Mouse (Mus musculus) MEL (cell line): ENCODE results near the gene Rpl14. TPM values are rescaled to one million over a fixed set of nuclear protein-coding genes. Genes with fewer than 3 reads are reported as not detected.

Source experiments
- DNase-seq: peaks from one replicate; pipeline ENCODE4 v3.0.0; 2011; ENCODE audit warnings: low read depth, low spot score
- H3K27ac ChIP-seq: 2 replicates; pipeline ENCODE4 v1.5.1; 2012; ENCODE audit warnings: low read depth, mild to moderate bottlenecking, control low read depth, low read length, moderate library complexity; ENCODE audit not compliant: control insufficient read depth
- H3K27me3 ChIP-seq, 2 experiments: fragments of 150-350 bp in 1 of 2; sonication (generic) in 1 of 2; 2 replicates each; pipeline ENCODE4 v1.6.1; 2012; ENCODE audit warnings: low read length in 2 of 2, mild to moderate bottlenecking in 2 of 2, improper control_type of control experiment in 1 of 2, moderate library complexity in 1 of 2; ENCODE audit not compliant: insufficient read depth in 2 of 2, control insufficient read depth in 1 of 2
- H3K36me3 ChIP-seq, 2 experiments: 2 replicates each; pipeline ENCODE4 v1.6.1; 2012 to 2014; ENCODE audit warnings: low read length in 2 of 2, improper control_type of control experiment in 1 of 2, inconsistent platforms in 1 of 2, mild to moderate bottlenecking in 1 of 2; ENCODE audit not compliant: insufficient read depth in 2 of 2, control insufficient read depth in 1 of 2
- H3K4me1 ChIP-seq, 2 experiments: fragments of 150-350 bp in 1 of 2; sonication (generic) in 1 of 2; 2 replicates each; pipeline ENCODE4 v1.6.1; 2012; ENCODE audit warnings: low read length in 2 of 2, improper control_type of control experiment in 1 of 2, mild to moderate bottlenecking in 1 of 2; ENCODE audit not compliant: insufficient read depth in 2 of 2, control insufficient read depth in 1 of 2
- H3K4me3 ChIP-seq, 2 experiments: fragments of 150-350 bp in 1 of 2; sonication (generic) in 1 of 2; 2 replicates each; pipeline ENCODE4 v1.5.1; 2012; ENCODE audit warnings: low read depth in 2 of 2, low read length in 2 of 2, mild to moderate bottlenecking in 2 of 2, moderate library complexity in 2 of 2, control low read depth in 1 of 2, improper control_type of control experiment in 1 of 2; ENCODE audit not compliant: control insufficient read depth in 1 of 2, insufficient read depth in 1 of 2
- H3K79me2 ChIP-seq: 2 replicates; pipeline ENCODE4 v1.6.1; 2012; ENCODE audit warnings: mild to moderate bottlenecking, low read length, moderate library complexity; ENCODE audit not compliant: control insufficient read depth, poor library complexity, insufficient read depth
- H3K9ac ChIP-seq: 2 replicates; pipeline ENCODE4 v1.6.1; 2012; ENCODE audit warnings: low read depth, mild to moderate bottlenecking, control low read depth, low read length, moderate library complexity; ENCODE audit not compliant: control insufficient read depth, poor library complexity, severe bottlenecking
- H3K9me3 ChIP-seq: fragments of 150-350 bp; sonication (generic); replicated peaks from 2 replicates; pipeline ENCODE4 v1.6.1; 2012; ENCODE audit warnings: mild to moderate bottlenecking, low read length, improper control_type of control experiment, moderate library complexity; ENCODE audit not compliant: insufficient read depth
- CHD1 ChIP-seq: IDR thresholded peaks from 2 replicates; pipeline ENCODE4 v1.6.1; 2012; ENCODE audit warnings: low read depth, mild to moderate bottlenecking, inconsistent platforms, low read length, improper control_type of control experiment
- CTCF ChIP-seq, 3 experiments: IDR thresholded peaks in 2 of 3; conservative IDR thresholded peaks in 1 of 3; 2 replicates each; pipeline ENCODE4 v1.5.1; 2011 to 2012; ENCODE audit warnings: low read length in 3 of 3, low read depth in 2 of 3, mild to moderate bottlenecking in 2 of 3, improper control_type of control experiment in 1 of 3, inconsistent platforms in 1 of 3, mixed read lengths in 1 of 3, moderate library complexity in 1 of 3; ENCODE audit not compliant: control insufficient read depth in 1 of 3, insufficient read depth in 1 of 3, poor library complexity in 1 of 3, severe bottlenecking in 1 of 3
- EP300 ChIP-seq, 2 experiments: IDR thresholded peaks; 2 replicates each; pipeline ENCODE4 v1.6.1; 2011; ENCODE audit warnings: improper control_type of control experiment in 2 of 2, low read length in 2 of 2, low read depth in 1 of 2, mild to moderate bottlenecking in 1 of 2
- GABPA ChIP-seq: IDR thresholded peaks from 2 replicates; pipeline ENCODE4 v1.6.1; 2012; ENCODE audit warnings: low read depth, mild to moderate bottlenecking, inconsistent platforms, low read length, improper control_type of control experiment, moderate library complexity
- GATA1 ChIP-seq: IDR thresholded peaks from 2 replicates; pipeline ENCODE4 v1.6.1; 2011; ENCODE audit warnings: low read depth, low read length, improper control_type of control experiment
- MAFK ChIP-seq: IDR thresholded peaks from 2 replicates; pipeline ENCODE4 v1.6.1; 2011; ENCODE audit warnings: low read depth, mild to moderate bottlenecking, low read length, improper control_type of control experiment, borderline replicate concordance
- MAX ChIP-seq: IDR thresholded peaks from 2 replicates; pipeline ENCODE4 v1.6.1; 2011; ENCODE audit warnings: low read length, improper control_type of control experiment
- MYB ChIP-seq: IDR thresholded peaks from 2 replicates; pipeline ENCODE4 v1.6.1; 2011; ENCODE audit warnings: mild to moderate bottlenecking, low read depth, low read length, improper control_type of control experiment
- NELFE ChIP-seq: IDR thresholded peaks from 2 replicates; pipeline ENCODE4 v1.6.1; 2011; ENCODE audit warnings: low read depth, low read length, improper control_type of control experiment
- NRF1 ChIP-seq: IDR thresholded peaks from 2 replicates; pipeline ENCODE4 v1.6.1; 2014; ENCODE audit warnings: low read depth, mild to moderate bottlenecking, inconsistent platforms, low read length, improper control_type of control experiment, moderate library complexity; ENCODE audit not compliant: poor library complexity, insufficient read depth, severe bottlenecking
- POLR2AphosphoS2 ChIP-seq: IDR thresholded peaks from 2 replicates; pipeline ENCODE4 v1.6.1; 2011; ENCODE audit warnings: low read length, improper control_type of control experiment
- POLR2AphosphoS5 ChIP-seq: IDR thresholded peaks from 2 replicates; pipeline ENCODE4 v1.6.1; 2012; ENCODE audit warnings: low read depth, borderline replicate concordance, mild to moderate bottlenecking, inconsistent platforms, low read length, moderate library complexity, mixed read lengths
- RAD21 ChIP-seq: IDR thresholded peaks from 2 replicates; pipeline ENCODE4 v1.6.1; 2011; ENCODE audit warnings: mild to moderate bottlenecking, low read depth, low read length, improper control_type of control experiment
- RCOR1 ChIP-seq: IDR thresholded peaks from 2 replicates; pipeline ENCODE4 v1.6.1; 2012; ENCODE audit warnings: low read depth, mild to moderate bottlenecking, inconsistent platforms, low read length, improper control_type of control experiment
- SIN3A ChIP-seq: IDR thresholded peaks from 2 replicates; pipeline ENCODE4 v1.6.1; 2012; ENCODE audit warnings: low read length, improper control_type of control experiment, inconsistent platforms
- TBP ChIP-seq: IDR thresholded peaks from 2 replicates; pipeline ENCODE4 v1.8.0; 2011; ENCODE audit warnings: low read depth, low read length, improper control_type of control experiment
- TCF12 ChIP-seq: IDR thresholded peaks from 2 replicates; pipeline ENCODE4 v1.6.1; 2014; ENCODE audit warnings: low read depth, mild to moderate bottlenecking, inconsistent platforms, low read length, improper control_type of control experiment, moderate library complexity
- UBTF ChIP-seq: IDR thresholded peaks from 2 replicates; pipeline ENCODE4 v1.6.1; 2012; ENCODE audit warnings: low read depth, mild to moderate bottlenecking, inconsistent platforms, low read length, improper control_type of control experiment, moderate library complexity, borderline replicate concordance; ENCODE audit not compliant: insufficient read depth
- USF2 ChIP-seq, 2 experiments: IDR thresholded peaks; 2 replicates each; pipeline ENCODE4 v1.6.1; 2011 to 2012; ENCODE audit warnings: improper control_type of control experiment in 2 of 2, low read length in 2 of 2, borderline replicate concordance in 1 of 2, inconsistent platforms in 1 of 2, low read depth in 1 of 2, mild to moderate bottlenecking in 1 of 2; ENCODE audit not compliant: insufficient read depth in 1 of 2
- polyA plus RNA-seq, 2 experiments: library from polyadenylated mRNA; stranded (reverse) in 1 of 2; unstranded in 1 of 2; fragments of >175 nt in 1 of 2; fragments of >200 nt in 1 of 2; gene quantifications; 2 replicates each; pipeline versions ENCODE4 v1.2.1 to v1.2.4; 2012; ENCODE audit warnings: low replicate concordance in 2 of 2, low read depth in 1 of 2; ENCODE audit not compliant: insufficient read length in 2 of 2, insufficient read depth in 1 of 2, missing spikeins in 1 of 2
- total RNA-seq: library from RNA; depleted of rRNA; stranded (reverse); fragments of 300-350 nt; gene quantifications from 2 replicates; pipeline ENCODE4 v1.2.3, GENCODE M21; 2012

Rpl14 gene
- total and polyA plus RNA-seq, 3 experiments: 502 to 1,607 TPM; not detected in 1

DNA sequence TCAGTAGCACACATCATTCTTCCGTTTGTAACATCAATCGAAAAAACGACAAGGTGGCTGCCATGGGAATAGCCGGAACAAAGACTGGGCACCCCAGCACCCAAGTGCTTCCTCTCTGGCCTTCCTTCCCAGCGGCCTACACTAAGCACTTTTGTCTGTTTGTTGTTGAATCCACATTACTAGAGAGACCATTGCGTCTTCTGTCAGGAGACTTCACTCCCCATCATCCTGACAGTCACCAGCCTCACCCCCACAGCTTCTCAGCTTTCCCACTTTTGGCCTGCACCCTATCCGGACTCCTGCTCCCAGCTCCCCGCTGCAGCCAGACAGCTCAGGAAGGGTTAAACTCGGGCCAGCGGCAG, 48.1 kb downstream of the Rpl14 start:
- H3K36me3 ChIP-seq: no peaks in the 10 kb centered on the region
- TF ChIP-seq TCF12: no peak
- TF ChIP-seq MAX: no peak
- TF ChIP-seq NELFE: no peak
- TF ChIP-seq CTCF (IDR thresholded peaks at IDR 0.05 in 2 of 3, conservative IDR thresholded peaks at IDR 0.05 in 1 of 3; ENCODE audit: control insufficient read depth in 1 of 3, insufficient read depth in 1 of 3, low read depth in 2 of 3, low read length in 3 of 3, poor library complexity in 1 of 3, severe bottlenecking in 1 of 3): no peak
- no peak for TF ChIP-seq POLR2AphosphoS2
- TF ChIP-seq EP300 (IDR thresholded peaks at IDR 0.05; ENCODE audit: low read depth in 1 of 2, low read length in 2 of 2): no peak
- TF ChIP-seq TBP: no peak
- no peak for TF ChIP-seq GATA1
- TF ChIP-seq POLR2AphosphoS5: no peak
- TF ChIP-seq CHD1: no peak
- no peak for TF ChIP-seq RCOR1
- no peak for TF ChIP-seq SIN3A
- no peak for TF ChIP-seq RAD21
- no peak for TF ChIP-seq MYB
- no peak overlapping the region for H3K9ac ChIP-seq
- H3K9me3 ChIP-seq: no peaks in the 10 kb centered on the region
- H3K27me3 ChIP-seq: peaks cover 0 to 1% of the 10 kb centered on the region in 2 experiments; a peak in 1 of 4 replicates
- no peak overlapping the region for H3K27ac ChIP-seq
- H3K4me1 ChIP-seq: no peaks in the 10 kb centered on the region
- no peaks in the 10 kb centered on the region for H3K79me2 ChIP-seq
- no peak for DNase-seq
- no peak overlapping the region for H3K4me3 ChIP-seq

- no peak overlapping the region for H3K27ac ChIP-seq
- H3K27me3 ChIP-seq: peaks cover 0 to 1% of the 10 kb centered on the region in 2 experiments; a peak in 1 of 4 replicates
- no peak overlapping the region for H3K9ac ChIP-seq
- H3K4me1 ChIP-seq: no peaks in the 10 kb centered on the region
- no peak overlapping the region for H3K4me3 ChIP-seq
- H3K79me2 ChIP-seq: no peaks in the 10 kb centered on the region
- H3K9me3 ChIP-seq: no peaks in the 10 kb centered on the region
- TF ChIP-seq GABPA (no peak), UBTF (no peak), USF2 (IDR thresholded peaks at IDR 0.05; ENCODE audit: borderline replicate concordance in 1 of 2, insufficient read depth in 1 of 2, low read depth in 1 of 2, low read length in 2 of 2) (no peak), MAFK (no peak), NRF1 (no peak)
- DNase-seq: no peak
- no peaks in the 10 kb centered on the region for H3K36me3 ChIP-seq
Observed at GRCm38 (mm10) chr9:120619709-120620408, 48.6 kb downstream of the Rpl14 start.
